10 mouse cellular contexts compared by ENCODE assay signal in genomic region chr17:24735446-24735845, GRCm38 (mm10). TPM values are rescaled to one million over a fixed set of nuclear protein-coding genes. Genes with fewer than 3 reads are reported as not detected.
A peak's percentile ranks its signal among the peaks of the same experiment; 100 is the strongest.
DNase-seq lines count a peak whose midpoint lies in the region; ATAC-seq and TF ChIP-seq lines count a peak whose summit lies in the region.
"Had no signal": no experiment of that assay in that cellular context is flagged by ENCODE, and none has a peak within 500 bp of the region (broad histone marks: within the 10 kb centered on the region; RNA-seq: fewer than 3 reads in every experiment).

No protein-coding gene starts in this region.

- H3K9me3 ChIP-seq in hindbrain, embryonic 14.5 days (ENCODE audit: control insufficient read depth, low read length) = no peaks in the 10 kb centered on the region
- no peaks in the 10 kb centered on the region for H3K9me3 ChIP-seq in hindbrain, embryonic 10.5 days
- no peaks in the 10 kb centered on the region for H3K9me3 ChIP-seq in intestine, embryonic 14.5 days (ENCODE audit: control insufficient read depth, low read length)

- H3K27me3 ChIP-seq in hindbrain, embryonic 14.5 days (ENCODE audit: control insufficient read depth, insufficient read depth, low read length) = no peaks in the 10 kb centered on the region
- 0 out of 2 replicates have a peak, but pooled peaks cover 10% of the 10 kb centered on the region for H3K27me3 ChIP-seq in hindbrain, embryonic 10.5 days (ENCODE audit: insufficient read depth, poor library complexity, severe bottlenecking)
- H3K27me3 ChIP-seq in intestine, embryonic 14.5 days (replicated peaks; ENCODE audit: control insufficient read depth, insufficient read depth, low read length) = no peaks in the 10 kb centered on the region
- H3K27me3 ChIP-seq in myocyte (ENCODE audit: control insufficient read depth, insufficient read depth, insufficient read length) = no peaks in the 10 kb centered on the region

- TF ChIP-seq POLR2A in bone marrow macrophage, adult 2 months (IDR thresholded peaks at IDR 0.05; ENCODE audit: borderline replicate concordance, low read depth, low read length) = no peak
- TF ChIP-seq POLR2A in myocyte (IDR thresholded peaks at IDR 0.05; ENCODE audit: insufficient read length, low read depth) = no peak

- H3K36me3 ChIP-seq in hindbrain, embryonic 14.5 days (replicated peaks; ENCODE audit: control insufficient read depth, insufficient read depth) = 0 out of 2 replicates have a peak, but pooled peaks cover 9% of the 10 kb centered on the region
- H3K36me3 ChIP-seq in hindbrain, embryonic 10.5 days = peaks cover 9% of the 10 kb centered on the region; the same call in 1 of the 2 replicates
- H3K36me3 ChIP-seq in intestine, embryonic 14.5 days (ENCODE audit: control insufficient read depth, insufficient read depth, low read length) = 0 out of 2 replicates have a peak, but pooled peaks cover 4% of the 10 kb centered on the region
- no peaks in the 10 kb centered on the region for H3K36me3 ChIP-seq in myocyte (ENCODE audit: control insufficient read depth, insufficient read depth)

- no peak for ATAC-seq in hindbrain, embryonic 14.5 days (ENCODE audit: low FRiP score)
- ATAC-seq in intestine, embryonic 14.5 days (replicated peaks; ENCODE audit: low FRiP score, low TSS enrichment, low read depth) = no peak
- no peak for ATAC-seq in monocyte, adult 5-6 weeks (replicated peaks; ENCODE audit: insufficient number of reproducible peaks, low FRiP score, low TSS enrichment, poor library complexity, severe bottlenecking)

- H3K79me2 ChIP-seq in myocyte (ENCODE audit: control insufficient read depth, insufficient read depth) = peaks cover 6% of the 10 kb centered on the region

- DNase-seq in hindbrain, embryonic 14.5 days (ENCODE audit: low spot score) = no peak
- no peak for DNase-seq in hindbrain, embryonic 10.5 days (ENCODE audit: low spot score)
- no peak for DNase-seq in intestine, embryonic 14.5 days (ENCODE audit: low spot score)
- no peak for DNase-seq in frontal cortex, postnatal 14 days (ENCODE audit: low spot score in 2 of 2)
- DNase-seq: thymus, postnatal 14 days had no signal

- no peak overlapping the region for H3ac ChIP-seq in myocyte (ENCODE audit: control insufficient read depth, insufficient read length)

- TF ChIP-seq CTCF in bone marrow macrophage, adult 2 months (IDR thresholded peaks at IDR 0.05; ENCODE audit: low read depth, low read length) = no peak

- no peak overlapping the region for H3K9ac ChIP-seq in hindbrain, embryonic 14.5 days
- H3K9ac ChIP-seq in intestine, embryonic 14.5 days (ENCODE audit: low read length) = no peak overlapping the region

- H3K4me2 ChIP-seq in hindbrain, embryonic 14.5 days (replicated peaks) = peak overlapping the region; percentile 86
- H3K4me2 ChIP-seq in intestine, embryonic 14.5 days (ENCODE audit: low read length) = peak overlapping the region; percentile 82
- peak overlapping the region; percentile 86 for H3K4me2 ChIP-seq in myocyte (ENCODE audit: low read depth)

- peaks cover 13% of the 10 kb centered on the region; the same call in 1 of the 2 replicates for H3K4me1 ChIP-seq in hindbrain, embryonic 14.5 days (replicated peaks; ENCODE audit: control insufficient read depth, insufficient read depth, low read length)
- peaks cover 24% of the 10 kb centered on the region for H3K4me1 ChIP-seq in hindbrain, embryonic 10.5 days (replicated peaks)
- peaks cover 35% of the 10 kb centered on the region for H3K4me1 ChIP-seq in bone marrow macrophage, adult 2 months (ENCODE audit: control insufficient read depth, insufficient read depth, low read length)
- peaks cover 7% of the 10 kb centered on the region; the same call in 1 of the 2 replicates for H3K4me1 ChIP-seq in intestine, embryonic 14.5 days (replicated peaks; ENCODE audit: control insufficient read depth, insufficient read depth, low read length)

- no peak overlapping the region for H3K4me3 ChIP-seq in hindbrain, embryonic 14.5 days (replicated peaks; ENCODE audit: low read length)
- H3K4me3 ChIP-seq in hindbrain, embryonic 10.5 days = no peak overlapping the region
- H3K4me3 ChIP-seq in bone marrow macrophage, adult 2 months (ENCODE audit: insufficient read depth, low read length) = peak overlapping the region; percentile 54; the same call in 1 of the 2 replicates
- no peak overlapping the region for H3K4me3 ChIP-seq in intestine, embryonic 14.5 days (ENCODE audit: low read depth, low read length)
- H3K4me3 ChIP-seq in myocyte = peak overlapping the region; percentile 53

- WGBS in hindbrain, embryonic 14.5 days = 81% methylated on average over 7 of the region's 7 CpGs
- WGBS in hindbrain, embryonic 10.5 days = 87% methylated on average over 7 of the region's 7 CpGs
- WGBS in intestine, embryonic 14.5 days = 92% methylated on average over 7 of the region's 7 CpGs

- no peak overlapping the region for H3K27ac ChIP-seq in hindbrain, embryonic 14.5 days
- H3K27ac ChIP-seq in hindbrain, embryonic 10.5 days = no peak overlapping the region
- no peak overlapping the region for H3K27ac ChIP-seq in bone marrow macrophage, adult 2 months (ENCODE audit: insufficient read depth, low read depth, low read length)
- H3K27ac ChIP-seq in intestine, embryonic 14.5 days (ENCODE audit: low read depth) = peak overlapping the region; percentile 60; the same call in 1 of the 2 replicates

TF ChIP-seq in myocyte, 11 proteins besides CTCF, POLR2A, EP300 and RAD21:
- TF ChIP-seq SRF (IDR thresholded peaks at IDR 0.05; ENCODE audit: control insufficient read depth, insufficient read length, low read depth) (no peak), E2F4 (IDR thresholded peaks at IDR 0.05; ENCODE audit: insufficient read depth) (no peak), MAX (IDR thresholded peaks at IDR 0.05; ENCODE audit: low read depth) (no peak), MYOD1 (IDR thresholded peaks at IDR 0.05; ENCODE audit: control insufficient read depth in 1 of 3, insufficient read length in 2 of 3, low read depth in 2 of 3) (no peak), CEBPB (IDR thresholded peaks at IDR 0.05; ENCODE audit: insufficient read depth, poor library complexity, severe bottlenecking) (no peak), POLR2AphosphoS2 (IDR thresholded peaks at IDR 0.05; ENCODE audit: insufficient read length, low read depth) (no peak), USF1 (IDR thresholded peaks at IDR 0.05; ENCODE audit: low read depth) (no peak), MYOG (IDR thresholded peaks at IDR 0.05; ENCODE audit: control insufficient read depth in 1 of 3, insufficient read depth in 1 of 3, insufficient read length in 2 of 3, low read depth in 2 of 3) (no peak), TCF12 (IDR thresholded peaks at IDR 0.05; ENCODE audit: insufficient read depth, poor library complexity, severe bottlenecking) (no peak), TCF3 (IDR thresholded peaks at IDR 0.05; ENCODE audit: insufficient read length, low read depth) (no peak)
TF ChIP-seq in myocyte: peak in this region for 0.

RNA-seq across cellular contexts. Expression of gene Msrb1, which starts 1.0 kb away (rescaled TPM):
- 20.5 and 22.4 TPM in 2 replicates for polyA plus RNA-seq in hindbrain, embryonic 14.5 days (2014; fragmentation: Nextera tagmentation; extraction: Ambion mirVana)
- 21.4 and 23.4 TPM in 2 replicates for polyA plus RNA-seq in hindbrain, embryonic 10.5 days (2016; fragmentation: Nextera tagmentation; extraction: Ambion mirVana)
- 214 and 223 TPM in 2 replicates for polyA plus RNA-seq in bone marrow macrophage, adult 2 months (2012; ENCODE audit: insufficient read depth, insufficient read length, missing spikeins)
- 32.3 and 33.9 TPM in 2 replicates for polyA plus RNA-seq in intestine, embryonic 14.5 days (2014; fragmentation: Nextera tagmentation; extraction: Ambion mirVana)
- polyA plus RNA-seq in myocyte (2012; fragmentation: generic; extraction: Trizol) = 73.9 TPM
- total RNA-seq in monocyte, adult 5-6 weeks (2017) = 248 to 361 TPM (median 344 TPM) in 3 replicates

RNA-seq across cellular contexts. Expression of gene Rpl3l, which starts 7.8 kb away (rescaled TPM):
- polyA plus RNA-seq in hindbrain, embryonic 14.5 days (2014; fragmentation: Nextera tagmentation; extraction: Ambion mirVana) = 0.25 TPM in 1 of 2 replicates, not detected in the other
- polyA plus RNA-seq in hindbrain, embryonic 10.5 days (2016; fragmentation: Nextera tagmentation; extraction: Ambion mirVana) = not detected in 2 replicates
- polyA plus RNA-seq in bone marrow macrophage, adult 2 months (2012; ENCODE audit: insufficient read depth, insufficient read length, missing spikeins) = not detected in 2 replicates
- polyA plus RNA-seq in intestine, embryonic 14.5 days (2014; fragmentation: Nextera tagmentation; extraction: Ambion mirVana) = not detected in 2 replicates
- 1.7 TPM for polyA plus RNA-seq in myocyte (2012; fragmentation: generic; extraction: Trizol)
- 4.7 to 14.6 TPM (median 10.2 TPM) in 3 replicates for total RNA-seq in monocyte, adult 5-6 weeks (2017)
- polyA plus RNA-seq: lung, embryonic 16.5 days had no signal

RNA-seq across cellular contexts. Expression of gene Ndufb10, which starts 11.2 kb away (rescaled TPM):
- 308 and 347 TPM in 2 replicates for polyA plus RNA-seq in hindbrain, embryonic 14.5 days (2014; fragmentation: Nextera tagmentation; extraction: Ambion mirVana)
- 212 and 240 TPM in 2 replicates for polyA plus RNA-seq in hindbrain, embryonic 10.5 days (2016; fragmentation: Nextera tagmentation; extraction: Ambion mirVana)
- 164 and 191 TPM in 2 replicates for polyA plus RNA-seq in bone marrow macrophage, adult 2 months (2012; ENCODE audit: insufficient read depth, insufficient read length, missing spikeins)
- polyA plus RNA-seq in intestine, embryonic 14.5 days (2014; fragmentation: Nextera tagmentation; extraction: Ambion mirVana) = 258 and 296 TPM in 2 replicates
- polyA plus RNA-seq in myocyte (2012; fragmentation: generic; extraction: Trizol) = 547 TPM
- 144 to 243 TPM (median 228 TPM) in 3 replicates for total RNA-seq in monocyte, adult 5-6 weeks (2017)

RNA-seq across cellular contexts. Expression of gene Hs3st6, which starts 17.3 kb away (rescaled TPM):
- polyA plus RNA-seq in hindbrain, embryonic 14.5 days (2014; fragmentation: Nextera tagmentation; extraction: Ambion mirVana) = 0.36 TPM in 1 of 2 replicates, not detected in the other
- polyA plus RNA-seq in hindbrain, embryonic 10.5 days (2016; fragmentation: Nextera tagmentation; extraction: Ambion mirVana) = 1.5 and 2.0 TPM in 2 replicates
- polyA plus RNA-seq in bone marrow macrophage, adult 2 months (2012; ENCODE audit: insufficient read depth, insufficient read length, missing spikeins) = not detected in 2 replicates
- polyA plus RNA-seq in intestine, embryonic 14.5 days (2014; fragmentation: Nextera tagmentation; extraction: Ambion mirVana) = 0.24 and 1.1 TPM in 2 replicates
- not detected for polyA plus RNA-seq in myocyte (2012; fragmentation: generic; extraction: Trizol)
- not detected in 3 replicates for total RNA-seq in monocyte, adult 5-6 weeks (2017)
- total RNA-seq: granulocyte monocyte progenitor cell, adult 5-6 weeks had no signal

RNA-seq across cellular contexts. Expression of gene Rps2, which starts 17.5 kb away (rescaled TPM):
- 800 and 838 TPM in 2 replicates for polyA plus RNA-seq in hindbrain, embryonic 14.5 days (2014; fragmentation: Nextera tagmentation; extraction: Ambion mirVana)
- 1,403 and 1,781 TPM in 2 replicates for polyA plus RNA-seq in hindbrain, embryonic 10.5 days (2016; fragmentation: Nextera tagmentation; extraction: Ambion mirVana)
- polyA plus RNA-seq in bone marrow macrophage, adult 2 months (2012; ENCODE audit: insufficient read depth, insufficient read length, missing spikeins) = 685 and 784 TPM in 2 replicates
- polyA plus RNA-seq in intestine, embryonic 14.5 days (2014; fragmentation: Nextera tagmentation; extraction: Ambion mirVana) = 1,745 and 1,859 TPM in 2 replicates
- polyA plus RNA-seq in myocyte (2012; fragmentation: generic; extraction: Trizol) = 178 TPM
- 428 to 669 TPM (median 533 TPM) in 3 replicates for total RNA-seq in monocyte, adult 5-6 weeks (2017)

Comparison
In these comparisons a context has a peak if more than half of its experiments do, and no peak if none do; other contexts are left out.
1. H3K4me3 ChIP-seq: peak in bone marrow macrophage, adult 2 months (single experiment) and myocyte (single experiment); none in hindbrain, embryonic 14.5 days (single experiment), hindbrain, embryonic 10.5 days (single experiment) and intestine, embryonic 14.5 days (single experiment).
2. Peak in every context shown above with its lines, with median percentiles within 50 percentile points of each other: H3K4me2 ChIP-seq.